In genomic region chr2:29535566-29536244, GRCm38 (mm10) we compare ENCODE assay signal across 21 mouse cellular contexts.
A peak's percentile ranks its signal among the peaks of the same experiment; 100 is the strongest.
DNase-seq lines count a peak whose midpoint lies in the region; ATAC-seq lines count a peak whose summit lies in the region.
"Had no signal": no experiment of that assay in that cellular context is flagged by ENCODE, and none has a peak within 500 bp of the region (broad histone marks: within the 10 kb centered on the region; RNA-seq: fewer than 3 reads in every experiment).

No protein-coding gene starts in this region.

- no peak overlapping the region for H3K9ac ChIP-seq in embryonic facial prominence, embryonic 12.5 days
- H3K9ac ChIP-seq in heart, embryonic 15.5 days, result no peak overlapping the region
- 0 out of 2 replicates have a peak overlapping the region, but pooled peaks have one; percentile 14 for H3K9ac ChIP-seq in embryonic facial prominence, embryonic 14.5 days (ENCODE audit: low read depth, low read length)
- H3K9ac ChIP-seq: hindbrain, embryonic 13.5 days; intestine, embryonic 15.5 days had no signal

- WGBS in embryonic facial prominence, embryonic 12.5 days, result 77% methylated on average over 5 of the region's 5 CpGs
- WGBS in embryonic facial prominence, embryonic 10.5 days, result 85% methylated on average over 5 of the region's 5 CpGs
- 74% methylated on average over 5 of the region's 5 CpGs for WGBS in heart, embryonic 10.5 days
- 60% methylated on average over 5 of the region's 5 CpGs for WGBS in heart, embryonic 15.5 days
- WGBS in embryonic facial prominence, embryonic 14.5 days, result 66% methylated on average over 5 of the region's 5 CpGs

- H3K36me3 ChIP-seq in embryonic facial prominence, embryonic 12.5 days, result no peaks in the 10 kb centered on the region
- no peaks in the 10 kb centered on the region for H3K36me3 ChIP-seq in embryonic facial prominence, embryonic 10.5 days (replicated peaks)
- no peaks in the 10 kb centered on the region for H3K36me3 ChIP-seq in heart, embryonic 10.5 days
- no peaks in the 10 kb centered on the region for H3K36me3 ChIP-seq in heart, embryonic 15.5 days
- H3K36me3 ChIP-seq in embryonic facial prominence, embryonic 14.5 days (ENCODE audit: control insufficient read depth, insufficient read depth, low read length), result no peaks in the 10 kb centered on the region
- H3K36me3 ChIP-seq: G1E; hindbrain, embryonic 13.5 days; intestine, embryonic 15.5 days had no signal

- no peaks in the 10 kb centered on the region for H3K27me3 ChIP-seq in embryonic facial prominence, embryonic 12.5 days
- no peaks in the 10 kb centered on the region for H3K27me3 ChIP-seq in embryonic facial prominence, embryonic 10.5 days (replicated peaks; ENCODE audit: low read depth, poor library complexity, severe bottlenecking)
- H3K27me3 ChIP-seq in heart, embryonic 10.5 days (ENCODE audit: insufficient read depth, poor library complexity, severe bottlenecking), result 0 out of 2 replicates have a peak, but pooled peaks cover 8% of the 10 kb centered on the region
- H3K27me3 ChIP-seq in heart, embryonic 15.5 days, result no peaks in the 10 kb centered on the region
- no peaks in the 10 kb centered on the region for H3K27me3 ChIP-seq in embryonic facial prominence, embryonic 14.5 days (replicated peaks; ENCODE audit: control insufficient read depth, insufficient read depth, low read length)
- H3K27me3 ChIP-seq: intestine, embryonic 15.5 days had no signal

- H3K4me2 ChIP-seq in embryonic facial prominence, embryonic 12.5 days (replicated peaks), result no peak overlapping the region
- H3K4me2 ChIP-seq in heart, embryonic 15.5 days, result no peak overlapping the region
- no peak overlapping the region for H3K4me2 ChIP-seq in embryonic facial prominence, embryonic 14.5 days (ENCODE audit: low read depth, low read length)
- H3K4me2 ChIP-seq: hindbrain, embryonic 13.5 days; intestine, embryonic 15.5 days had no signal

- no peaks in the 10 kb centered on the region for H3K9me3 ChIP-seq in embryonic facial prominence, embryonic 12.5 days
- H3K9me3 ChIP-seq in embryonic facial prominence, embryonic 10.5 days, result no peaks in the 10 kb centered on the region
- no peaks in the 10 kb centered on the region for H3K9me3 ChIP-seq in heart, embryonic 10.5 days
- H3K9me3 ChIP-seq in heart, embryonic 15.5 days (replicated peaks), result no peaks in the 10 kb centered on the region
- no peaks in the 10 kb centered on the region for H3K9me3 ChIP-seq in embryonic facial prominence, embryonic 14.5 days (ENCODE audit: control insufficient read depth, low read length)
- H3K9me3 ChIP-seq: G1E; hindbrain, embryonic 13.5 days; intestine, embryonic 15.5 days had no signal

- no peaks in the 10 kb centered on the region for H3K4me1 ChIP-seq in embryonic facial prominence, embryonic 12.5 days
- H3K4me1 ChIP-seq in embryonic facial prominence, embryonic 10.5 days, result no peaks in the 10 kb centered on the region; the same call in 1 of the 2 replicates
- peaks cover 32% of the 10 kb centered on the region for H3K4me1 ChIP-seq in heart, embryonic 10.5 days
- H3K4me1 ChIP-seq in heart, embryonic 15.5 days (replicated peaks), result peaks cover 17% of the 10 kb centered on the region; the same call in 1 of the 2 replicates
- H3K4me1 ChIP-seq in embryonic facial prominence, embryonic 14.5 days (ENCODE audit: control insufficient read depth, insufficient read depth, low read length), result no peaks in the 10 kb centered on the region
- H3K4me1 ChIP-seq: intestine, embryonic 15.5 days had no signal

- no peak for ATAC-seq in embryonic facial prominence, embryonic 12.5 days (ENCODE audit: insufficient number of reproducible peaks, insufficient read depth, low FRiP score, low TSS enrichment)
- no peak; the same call in 1 of the 2 replicates for ATAC-seq in heart, embryonic 15.5 days (replicated peaks; ENCODE audit: insufficient number of reproducible peaks, insufficient read depth, low FRiP score, low read depth)
- no peak for ATAC-seq in embryonic facial prominence, embryonic 14.5 days (ENCODE audit: low read depth)
- ATAC-seq in megakaryocyte, adult 5-6 weeks (ENCODE audit: poor library complexity, severe bottlenecking), result no peak
- ATAC-seq: CD4-positive, CD25-positive, alpha-beta regulatory T cell, adult 4 months; intestine, embryonic 15.5 days had no signal

- H3K27ac ChIP-seq in embryonic facial prominence, embryonic 12.5 days, result peak overlapping the region; percentile 17; the same call in 1 of the 2 replicates
- no peak overlapping the region for H3K27ac ChIP-seq in embryonic facial prominence, embryonic 10.5 days (replicated peaks)
- H3K27ac ChIP-seq in heart, embryonic 10.5 days, result peak overlapping the region; percentile 42; the same call in 1 of the 2 replicates
- peak overlapping the region; percentile 13; the same call in 1 of the 2 replicates for H3K27ac ChIP-seq in heart, embryonic 15.5 days
- no peak overlapping the region for H3K27ac ChIP-seq in embryonic facial prominence, embryonic 14.5 days (replicated peaks; ENCODE audit: low read depth, low read length)
- H3K27ac ChIP-seq: hindbrain, embryonic 13.5 days; intestine, embryonic 15.5 days had no signal

- H3K4me3 ChIP-seq in embryonic facial prominence, embryonic 12.5 days, result no peak overlapping the region
- no peak overlapping the region for H3K4me3 ChIP-seq in embryonic facial prominence, embryonic 10.5 days
- H3K4me3 ChIP-seq in heart, embryonic 10.5 days, result no peak overlapping the region
- H3K4me3 ChIP-seq in heart, embryonic 15.5 days, result no peak overlapping the region
- H3K4me3 ChIP-seq in embryonic facial prominence, embryonic 14.5 days (ENCODE audit: low read depth, low read length), result no peak overlapping the region
- H3K4me3 ChIP-seq: hindbrain, embryonic 13.5 days; intestine, embryonic 15.5 days had no signal

- DNase-seq in embryonic facial prominence, embryonic 10.5 days (ENCODE audit: low spot score), result no peak
- no peak for DNase-seq in heart, embryonic 10.5 days (ENCODE audit: low spot score)
- DNase-seq in heart, adult 11 months, result no peak
- DNase-seq in heart, adult 18-20 months, result no peak
- DNase-seq in embryonic facial prominence, embryonic 14.5 days (ENCODE audit: low spot score), result no peak
- DNase-seq: adrenal gland, adult 8-10 months; adrenal gland, postnatal 36 days; B cell, adult 2 months; cerebellum, adult 11-12 months; cerebellum, adult 9-10 months; cerebellum, postnatal 25 days; gastrocnemius, postnatal 10 days; heart, postnatal 4 days; kidney, adult 18-20 months had no signal

Comparison
In these comparisons a context has a peak if more than half of its experiments do, and no peak if none do; other contexts are left out.
1. H3K27ac ChIP-seq: peak in embryonic facial prominence, embryonic 12.5 days (single experiment), heart, embryonic 10.5 days (single experiment) and heart, embryonic 15.5 days (single experiment); none in embryonic facial prominence, embryonic 10.5 days (single experiment) and embryonic facial prominence, embryonic 14.5 days (single experiment).